15 mouse cellular contexts compared by ENCODE assay signal in the genomic region with DNA sequence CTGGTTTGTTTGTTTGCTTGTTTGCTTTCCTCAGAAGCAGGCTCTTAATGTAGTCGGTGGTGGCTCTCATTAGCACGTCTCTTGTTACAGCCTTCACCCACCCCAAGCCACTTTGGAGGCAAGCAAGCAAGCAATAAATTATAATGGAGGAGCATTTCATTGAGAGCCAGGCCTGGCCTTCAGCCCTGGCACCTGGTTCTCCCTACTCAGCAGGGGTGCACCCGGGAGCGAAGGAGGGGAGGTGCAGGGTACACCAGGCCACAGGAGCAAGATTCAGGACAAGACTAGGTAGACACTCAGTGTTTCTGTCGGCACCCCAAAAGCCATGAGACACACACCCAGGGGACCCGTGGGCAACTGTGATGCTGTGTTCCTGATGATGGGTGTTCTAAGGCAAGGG.
DNase-seq lines count a peak whose midpoint lies in the region; ATAC-seq and TF ChIP-seq lines count a peak whose summit lies in the region.
"Had no signal": no experiment of that assay in that cellular context is flagged by ENCODE, and none has a peak within 500 bp of the region (broad histone marks: within the 10 kb centered on the region; RNA-seq: fewer than 3 reads in every experiment).

No protein-coding gene starts in this region.

- 81% methylated on average over 6 of the region's 6 CpGs for WGBS in heart, embryonic 14.5 days
- 77% methylated on average over 6 of the region's 6 CpGs for WGBS in lung, postnatal 0 days
- WGBS in limb, embryonic 10.5 days = 56% methylated on average over 6 of the region's 6 CpGs

- H3K27me3 ChIP-seq in heart, embryonic 14.5 days (ENCODE audit: control insufficient read depth, insufficient read depth, low read length) = no peaks in the 10 kb centered on the region
- no peaks in the 10 kb centered on the region for H3K27me3 ChIP-seq in lung, postnatal 0 days (replicated peaks; ENCODE audit: insufficient read depth, low read length)
- no peaks in the 10 kb centered on the region for H3K27me3 ChIP-seq in limb, embryonic 10.5 days (ENCODE audit: low read depth, poor library complexity, severe bottlenecking)
- H3K27me3 ChIP-seq: embryonic facial prominence, embryonic 13.5 days had no signal

- peak overlapping the region; percentile 17; the same call in 1 of the 2 replicates for H3K9ac ChIP-seq in heart, embryonic 14.5 days (ENCODE audit: low read length)
- no peak overlapping the region for H3K9ac ChIP-seq in lung, postnatal 0 days (replicated peaks; ENCODE audit: low read depth)
- H3K9ac ChIP-seq: embryonic facial prominence, embryonic 13.5 days; lung, embryonic 14.5 days had no signal

- H3K27ac ChIP-seq in heart, embryonic 14.5 days (replicated peaks in 1 of 2; ENCODE audit: control insufficient read depth in 1 of 2, insufficient read depth in 1 of 2, low read depth in 2 of 2, low read length in 2 of 2) = no peak overlapping the region
- 0 out of 2 replicates have a peak overlapping the region, but pooled peaks have one; percentile 5 for H3K27ac ChIP-seq in lung, postnatal 0 days (ENCODE audit: low read length)
- H3K27ac ChIP-seq in limb, embryonic 10.5 days = peak overlapping the region; percentile 58; the same call in 1 of the 2 replicates
- H3K27ac ChIP-seq: embryonic facial prominence, embryonic 13.5 days had no signal

- H3K4me3 ChIP-seq in heart, embryonic 14.5 days (ENCODE audit: control insufficient read depth in 1 of 2, insufficient read depth in 1 of 2, low read depth in 1 of 2, low read length in 2 of 2) = no peak overlapping the region
- no peak overlapping the region for H3K4me3 ChIP-seq in lung, postnatal 0 days (ENCODE audit: low read depth, low read length)
- H3K4me3 ChIP-seq in limb, embryonic 10.5 days = no peak overlapping the region
- H3K4me3 ChIP-seq: embryonic facial prominence, embryonic 13.5 days had no signal

- no peak for TF ChIP-seq CTCF in lung, postnatal 0 days (IDR thresholded peaks at IDR 0.05)

- no peaks in the 10 kb centered on the region for H3K9me3 ChIP-seq in heart, embryonic 14.5 days (ENCODE audit: control insufficient read depth, low read length)
- no peaks in the 10 kb centered on the region for H3K9me3 ChIP-seq in lung, postnatal 0 days (ENCODE audit: low read length)
- H3K9me3 ChIP-seq in limb, embryonic 10.5 days (replicated peaks) = no peaks in the 10 kb centered on the region
- H3K9me3 ChIP-seq: embryonic facial prominence, embryonic 13.5 days had no signal

- peak; percentile 61 to 77 for DNase-seq in cerebellum, postnatal 10 days
- DNase-seq in cerebellum, adult 8-10 months = no peak
- DNase-seq in heart, adult 8-10 months (ENCODE audit: low spot score) = no peak
- no peak for DNase-seq in lung, postnatal 0 days (ENCODE audit: low spot score)
- DNase-seq in lung, postnatal 4 days = no peak
- DNase-seq in limb, embryonic 10.5 days (ENCODE audit: low spot score) = no peak
- DNase-seq in spleen, adult 12 weeks (ENCODE audit: low spot score) = no peak
- DNase-seq: heart, postnatal 10 days; lung, embryonic 14.5 days; thymus, adult 18-20 months had no signal

- H3K36me3 ChIP-seq in heart, embryonic 14.5 days (ENCODE audit: control insufficient read depth, insufficient read depth, low read length) = peaks cover 23% of the 10 kb centered on the region
- H3K36me3 ChIP-seq in lung, postnatal 0 days (ENCODE audit: insufficient read depth, low read length) = no peaks in the 10 kb centered on the region
- peaks cover 7% of the 10 kb centered on the region; the same call in 1 of the 2 replicates for H3K36me3 ChIP-seq in limb, embryonic 10.5 days

- peaks cover 29 to 51% of the 10 kb centered on the region in 2 experiments for H3K4me1 ChIP-seq in heart, embryonic 14.5 days (ENCODE audit: control insufficient read depth in 2 of 2, insufficient read depth in 2 of 2, low read length in 2 of 2)
- peaks cover 19% of the 10 kb centered on the region; the same call in 1 of the 2 replicates for H3K4me1 ChIP-seq in lung, postnatal 0 days (ENCODE audit: insufficient read depth, low read depth, low read length)
- H3K4me1 ChIP-seq in limb, embryonic 10.5 days = peaks cover 51% of the 10 kb centered on the region

- no peak overlapping the region for H3K4me2 ChIP-seq in heart, embryonic 14.5 days (ENCODE audit: low read length)
- no peak overlapping the region for H3K4me2 ChIP-seq in lung, postnatal 0 days (replicated peaks; ENCODE audit: low read depth, low read length)
- H3K4me2 ChIP-seq: embryonic facial prominence, embryonic 13.5 days; liver, embryonic 11.5 days; lung, embryonic 14.5 days had no signal

- TF ChIP-seq EP300 in lung, postnatal 0 days (IDR thresholded peaks at IDR 0.05) = no peak

- no peak for ATAC-seq in heart, embryonic 14.5 days (ENCODE audit: insufficient number of reproducible peaks, insufficient read depth, low FRiP score, low read depth)
- no peak for ATAC-seq in lung, postnatal 0 days
- ATAC-seq: intestine, embryonic 16.5 days; midbrain, embryonic 16.5 days had no signal

Comparison
In these comparisons a context has a peak if more than half of its experiments do, and no peak if none do; other contexts are left out.
1. DNase-seq: peak in cerebellum, postnatal 10 days (2 of 2); none in cerebellum, adult 8-10 months (single experiment), heart, adult 8-10 months (single experiment), lung, postnatal 0 days (single experiment), lung, postnatal 4 days (0 of 2), limb, embryonic 10.5 days (single experiment) and spleen, adult 12 weeks (single experiment).
2. H3K27ac ChIP-seq: peak in lung, postnatal 0 days (single experiment) and limb, embryonic 10.5 days (single experiment); none in heart, embryonic 14.5 days (0 of 2).